Mouse (Mus musculus) liver, embryonic 15.5 days (tissue): Measurements from ENCODE around the gene Opa3. TPM values are rescaled to one million over a fixed set of nuclear protein-coding genes. Genes with fewer than 3 reads are reported as not detected.

Source experiments
- ATAC-seq: fragments of 200-750 bp; cut with Nextera tagmentation; 2 replicates; pipeline ENCODE4 v1.8.0; 2017; ENCODE audit warnings: moderate number of reproducible peaks, mild to moderate bottlenecking, moderate library complexity; ENCODE audit not compliant: insufficient read depth
- H3K27ac ChIP-seq: fragments of 300-500 bp; sonication (generic); replicated peaks from 2 replicates; pipeline ENCODE4 v1.5.1; 2015; ENCODE audit warnings: mild to moderate bottlenecking, inconsistent platforms
- H3K27me3 ChIP-seq: fragments of 300-500 bp; sonication (generic); 2 replicates; pipeline ENCODE4 v1.6.1; 2015; ENCODE audit warnings: mild to moderate bottlenecking, inconsistent platforms
- H3K36me3 ChIP-seq: fragments of 300-500 bp; sonication (generic); replicated peaks from 2 replicates; pipeline ENCODE4 v1.6.1; 2015; ENCODE audit warnings: moderate library complexity, mild to moderate bottlenecking, inconsistent platforms
- H3K4me1 ChIP-seq: fragments of 300-500 bp; sonication (generic); replicated peaks from 2 replicates; pipeline ENCODE4 v1.6.1; 2015; ENCODE audit warnings: inconsistent platforms
- H3K4me2 ChIP-seq: fragments of 300-500 bp; sonication (generic); 2 replicates; pipeline ENCODE4 v1.6.1; 2015; ENCODE audit warnings: moderate library complexity, mild to moderate bottlenecking, inconsistent platforms
- H3K4me3 ChIP-seq: fragments of 300-500 bp; sonication (generic); replicated peaks from 2 replicates; pipeline ENCODE4 v1.5.1; 2015; ENCODE audit warnings: mild to moderate bottlenecking, inconsistent platforms
- H3K9ac ChIP-seq: fragments of 300-500 bp; sonication (generic); 2 replicates; pipeline ENCODE4 v1.6.1; 2015; ENCODE audit warnings: moderate library complexity, mild to moderate bottlenecking, inconsistent platforms
- H3K9me3 ChIP-seq: fragments of 300-500 bp; sonication (generic); replicated peaks from 2 replicates; pipeline ENCODE4 v1.6.1; 2016; ENCODE audit warnings: inconsistent platforms
- WGBS: fragments of 180-500 bp; shearing (Covaris S2); methylation state at CpG from one replicate; pipeline ENCODE4 v1.1.7; 2015; ENCODE audit warnings: mixed read lengths; ENCODE audit not compliant: insufficient replicate concordance; 5-methylcytosine and 5-hydroxymethylcytosine counted together
- polyA plus RNA-seq: library from polyadenylated mRNA; unstranded; fragments of >200 nt; fragmentation: Nextera tagmentation; extraction: Ambion mirVana; gene quantifications from 2 replicates; pipeline ENCODE4 v1.2.1, GENCODE M21; 2015

Opa3 gene
- polyA plus RNA-seq, 1 experiment from 2014 or later: 15.3 TPM

- Histone ChIP-seq H3K9me3 (no peaks in the 10 kb centered on the region), H3K4me1 (peaks cover 65% of the 10 kb centered on the region), H3K27ac (0 out of 2 replicates have a peak overlapping the region, but pooled peaks have one; percentile 12), H3K9ac (no peak overlapping the region), H3K36me3 (peaks cover 35% of the 10 kb centered on the region), H3K4me2 (no peak overlapping the region), H3K4me3 (no peak overlapping the region), H3K27me3 (no peaks in the 10 kb centered on the region)
- 69% methylated on average over 3 of the region's 3 CpGs for WGBS
- no peak for ATAC-seq
These were observed 16.9 kb downstream of the Opa3 start for GRCm38 (mm10) chr7:19245083-19245482.

GRCm38 (mm10) chr7:19246855-19247254 lies 18.7 kb downstream of the Opa3 start:
- Histone ChIP-seq H3K27ac (peak overlapping the region; percentile 72), H3K4me1 (peaks cover 49% of the 10 kb centered on the region), H3K9ac (no peak overlapping the region), H3K36me3 (peaks cover 31% of the 10 kb centered on the region), H3K27me3 (no peaks in the 10 kb centered on the region), H3K9me3 (no peaks in the 10 kb centered on the region), H3K4me3 (no peak overlapping the region), H3K4me2 (peak overlapping the region; percentile 43)
- 72% methylated on average over 1 of the region's 1 CpGs for WGBS
- ATAC-seq: peak; percentile 79

- H3K27me3 ChIP-seq: no peaks in the 10 kb centered on the region
- H3K27ac ChIP-seq: peak overlapping the region; percentile 72
- no peak for ATAC-seq
- peaks cover 55% of the 10 kb centered on the region for H3K4me1 ChIP-seq
- H3K36me3 ChIP-seq: peaks cover 29% of the 10 kb centered on the region
- H3K9ac ChIP-seq: no peak overlapping the region
- 68% methylated on average over 2 of the region's 2 CpGs for WGBS
- H3K4me2 ChIP-seq: no peak overlapping the region
- H3K4me3 ChIP-seq: no peak overlapping the region
- no peaks in the 10 kb centered on the region for H3K9me3 ChIP-seq
These were observed 19.4 kb downstream of the Opa3 start for GRCm38 (mm10) chr7:19247511-19247910.

DNA sequence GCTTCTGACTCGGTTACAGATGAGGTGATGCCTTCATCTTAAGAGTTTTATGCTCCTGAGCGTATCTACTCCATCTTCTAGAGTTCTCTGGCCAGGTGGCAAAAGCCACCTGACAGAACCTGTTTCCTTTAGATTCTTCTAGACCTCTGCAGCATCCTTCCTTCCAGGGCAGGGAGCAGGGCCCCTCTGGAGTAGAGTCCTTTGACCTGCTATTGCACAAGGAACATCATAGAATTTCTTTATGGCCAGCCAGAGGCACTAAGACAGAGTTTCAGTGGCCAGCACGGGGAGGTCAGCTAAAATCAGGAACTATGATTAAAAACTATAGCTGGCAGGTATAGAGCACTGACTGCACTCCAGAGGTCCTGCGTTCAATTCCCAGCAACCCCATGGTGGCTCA lies 23.9 kb downstream of the Opa3 start:
- peaks cover 36% of the 10 kb centered on the region for H3K36me3 ChIP-seq
- H3K27ac ChIP-seq: no peak overlapping the region
- no peak for ATAC-seq
- no peak overlapping the region for H3K4me3 ChIP-seq
- no peaks in the 10 kb centered on the region for H3K9me3 ChIP-seq
- peaks cover 33% of the 10 kb centered on the region for H3K4me1 ChIP-seq
- 61% methylated on average over 4 of the region's 4 CpGs for WGBS
- no peak overlapping the region for H3K4me2 ChIP-seq
- H3K27me3 ChIP-seq: no peaks in the 10 kb centered on the region
- no peak overlapping the region for H3K9ac ChIP-seq

- ATAC-seq: no peak
- Histone ChIP-seq H3K27me3 (no peaks in the 10 kb centered on the region), H3K4me3 (no peak overlapping the region), H3K4me2 (no peak overlapping the region), H3K36me3 (peaks cover 41% of the 10 kb centered on the region), H3K27ac (peak overlapping the region; percentile 41), H3K4me1 (peaks cover 38% of the 10 kb centered on the region), H3K9ac (no peak overlapping the region), H3K9me3 (no peaks in the 10 kb centered on the region)
- WGBS: 58% methylated on average over 5 of the region's 5 CpGs
These were observed 25.3 kb downstream of the Opa3 start for GRCm38 (mm10) chr7:19253437-19253836.

DNA sequence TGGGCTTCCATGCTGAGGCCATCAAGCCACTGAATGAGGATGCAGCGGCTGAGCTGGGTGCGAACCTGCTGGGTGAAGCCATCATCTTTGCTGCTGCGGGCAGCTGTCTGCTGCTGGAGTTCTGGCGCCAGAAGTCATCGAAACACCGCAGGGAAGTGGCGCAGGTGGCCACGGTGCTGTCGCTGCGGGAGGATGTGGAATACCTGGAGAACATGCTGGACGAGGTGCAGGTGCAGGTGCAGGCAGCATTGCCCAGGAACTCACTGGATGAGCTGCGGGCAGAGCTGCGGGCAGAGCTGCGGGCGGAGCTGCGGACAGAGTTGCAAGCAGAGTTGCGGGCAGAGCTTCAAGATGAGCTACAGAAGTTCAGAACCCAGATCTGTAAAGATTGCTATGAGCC lies 27.3 kb downstream of the Opa3 start:
- Histone ChIP-seq H3K4me3 (no peak overlapping the region), H3K27me3 (no peaks in the 10 kb centered on the region), H3K4me2 (no peak overlapping the region), H3K9me3 (no peaks in the 10 kb centered on the region), H3K36me3 (peaks cover 61% of the 10 kb centered on the region), H3K27ac (no peak overlapping the region), H3K9ac (no peak overlapping the region), H3K4me1 (peaks cover 43% of the 10 kb centered on the region)
- ATAC-seq: no peak
- WGBS: 86% methylated on average over 17 of the region's 17 CpGs

DNA sequence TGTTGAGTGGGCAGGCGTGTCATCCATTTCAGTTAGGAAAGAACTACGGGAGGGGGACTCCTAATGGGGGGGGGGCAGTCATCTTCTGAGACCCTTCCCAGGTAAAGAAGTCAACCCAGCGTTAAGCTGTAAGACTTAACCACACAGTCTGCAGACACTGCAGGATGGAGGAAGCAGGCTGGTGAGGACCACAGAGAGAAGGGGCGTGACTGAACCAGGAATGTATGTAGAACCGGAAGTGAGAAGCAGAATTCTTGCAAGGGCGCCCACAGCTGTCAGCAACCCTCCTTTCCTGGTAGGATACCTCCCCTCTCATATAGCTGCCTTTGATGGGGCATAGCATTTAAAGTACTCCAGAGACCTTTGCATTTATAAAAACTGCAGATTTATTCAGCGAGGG lies 28.4 kb downstream of the Opa3 start:
- WGBS: 72% methylated on average over 7 of the region's 7 CpGs
- no peak overlapping the region for H3K9ac ChIP-seq
- H3K27ac ChIP-seq: peak overlapping the region; percentile 79
- peak overlapping the region; percentile 62; the same call in 1 of the 2 replicates for H3K4me2 ChIP-seq
- peaks cover 73% of the 10 kb centered on the region for H3K36me3 ChIP-seq
- no peak overlapping the region for H3K4me3 ChIP-seq
- H3K27me3 ChIP-seq: no peaks in the 10 kb centered on the region
- peaks cover 50% of the 10 kb centered on the region for H3K4me1 ChIP-seq
- ATAC-seq: no peak
- no peaks in the 10 kb centered on the region for H3K9me3 ChIP-seq

- Histone ChIP-seq H3K27me3 (no peaks in the 10 kb centered on the region), H3K36me3 (peaks cover 82% of the 10 kb centered on the region), H3K4me3 (peak overlapping the region; percentile 40), H3K27ac (peak overlapping the region; percentile 79), H3K4me1 (peaks cover 44% of the 10 kb centered on the region), H3K9ac (0 out of 2 replicates have a peak overlapping the region, but pooled peaks have one; percentile 4), H3K4me2 (peak overlapping the region; percentile 62), H3K9me3 (no peaks in the 10 kb centered on the region)
- peak; percentile 92 for ATAC-seq
- WGBS: 25% methylated on average over 11 of the region's 11 CpGs
These were observed 29.4 kb downstream of the Opa3 start for GRCm38 (mm10) chr7:19257390-19258022.

DNA sequence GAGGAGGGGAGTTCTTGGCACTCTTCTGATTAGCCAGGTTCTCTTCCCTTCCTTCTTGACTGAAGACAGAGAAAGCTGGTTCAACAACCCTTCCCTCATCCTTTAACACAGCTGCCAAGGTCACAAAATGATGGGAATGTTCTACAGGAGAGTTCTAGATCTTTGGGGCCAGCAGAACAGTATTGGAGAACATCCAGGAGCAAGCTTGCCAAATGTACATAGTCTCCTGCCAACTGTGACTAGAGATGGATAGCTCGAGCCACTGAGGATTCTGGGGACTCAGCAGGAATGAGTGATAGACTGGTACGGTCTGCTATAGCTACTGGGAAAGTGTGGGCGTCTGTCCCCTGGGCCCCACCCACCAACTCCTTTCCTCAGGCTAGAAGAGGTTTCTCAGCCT lies 30.2 kb downstream of the Opa3 start:
- Histone ChIP-seq H3K9ac (0 out of 2 replicates have a peak overlapping the region, but pooled peaks have one; percentile 4), H3K4me2 (peak overlapping the region; percentile 62), H3K9me3 (no peaks in the 10 kb centered on the region), H3K27ac (peak overlapping the region; percentile 79), H3K36me3 (peaks cover 90% of the 10 kb centered on the region), H3K4me1 (peaks cover 40% of the 10 kb centered on the region), H3K4me3 (peak overlapping the region; percentile 40; the same call in 1 of the 2 replicates), H3K27me3 (no peaks in the 10 kb centered on the region)
- 67% methylated on average over 3 of the region's 3 CpGs for WGBS
- ATAC-seq: no peak

- Histone ChIP-seq H3K4me1 (peaks cover 79% of the 10 kb centered on the region), H3K9ac (peak overlapping the region; percentile 47), H3K27me3 (no peaks in the 10 kb centered on the region), H3K4me3 (peak overlapping the region; percentile 39), H3K27ac (peak overlapping the region; percentile 87), H3K36me3 (peaks cover 63% of the 10 kb centered on the region), H3K9me3 (no peaks in the 10 kb centered on the region), H3K4me2 (peak overlapping the region; percentile 75)
- ATAC-seq: peak; percentile 82
- 21% methylated on average over 7 of the region's 7 CpGs for WGBS
These were observed 37.0 kb downstream of the Opa3 start for GRCm38 (mm10) chr7:19265147-19265546.

DNA sequence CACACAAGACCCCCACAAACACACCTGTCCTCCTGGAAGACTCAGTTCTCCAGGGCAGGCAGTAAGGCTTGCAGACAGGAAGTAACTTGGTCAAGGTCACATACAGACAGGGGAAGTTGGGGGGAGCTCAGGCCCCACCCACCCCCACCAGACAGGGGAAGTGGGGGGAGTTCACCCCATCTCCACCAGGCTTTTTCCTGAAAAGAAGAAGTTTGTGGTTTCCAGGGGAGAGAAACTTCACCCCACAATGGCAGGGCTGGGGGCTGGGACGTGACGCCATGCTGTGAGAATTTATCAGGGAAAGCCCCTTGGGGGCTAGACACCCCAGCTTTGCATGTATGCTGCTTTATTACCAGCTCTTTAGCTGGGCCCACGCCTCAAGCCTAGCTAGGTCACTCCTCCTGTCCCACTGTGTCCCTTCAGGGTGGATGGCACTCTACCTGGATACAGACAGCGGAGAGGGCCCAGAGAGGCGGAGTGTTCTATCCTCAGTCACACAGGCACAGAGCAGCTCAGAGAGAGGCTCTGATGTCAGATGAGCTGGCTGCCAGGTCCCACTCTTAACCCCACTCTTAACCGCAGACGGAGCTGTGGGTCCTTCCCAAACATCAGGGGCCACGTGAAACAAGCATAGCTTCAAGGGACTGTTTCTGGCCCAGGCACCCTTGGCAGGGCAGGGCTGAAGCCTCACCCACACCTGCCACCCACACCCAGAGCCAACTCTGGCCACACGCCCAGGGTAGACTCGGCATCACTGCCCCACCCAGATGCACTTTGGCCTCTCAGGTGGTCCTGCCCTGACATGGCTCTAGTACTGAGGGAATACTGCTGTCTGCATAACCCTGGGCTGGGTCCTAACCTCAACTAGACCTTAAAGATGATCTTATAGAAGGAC lies 38.0 kb downstream of the Opa3 start:
- no peaks in the 10 kb centered on the region for H3K27me3 ChIP-seq
- no peak; the same call in 1 of the 2 replicates for ATAC-seq
- H3K9ac ChIP-seq: peak overlapping the region; percentile 47
- peaks cover 53% of the 10 kb centered on the region for H3K36me3 ChIP-seq
- peaks cover 79% of the 10 kb centered on the region for H3K4me1 ChIP-seq
- H3K27ac ChIP-seq: peak overlapping the region; percentile 87
- H3K4me2 ChIP-seq: peak overlapping the region; percentile 75
- no peaks in the 10 kb centered on the region for H3K9me3 ChIP-seq
- H3K4me3 ChIP-seq: peak overlapping the region; percentile 39; the same call in 1 of the 2 replicates
- 29% methylated on average over 10 of the region's 10 CpGs for WGBS
